Mouse (Mus musculus): ENCODE results near the gene Tmem171.

Gene Tmem171

GRCm38 (mm10) chr13:98647775-98648568, 46.7 kb downstream of the Tmem171 start:
- DNase-seq (ENCODE audit: low spot score in 2 of 2): no peak

GRCm38 (mm10) chr13:98638507-98639166, 56.0 kb downstream of the Tmem171 start:
- no peak for DNase-seq (ENCODE audit: low spot score in 2 of 2)

- no peak for DNase-seq (ENCODE audit: low spot score in 2 of 2)
These were observed 57.5 kb downstream of the Tmem171 start, which contains the start of gene Tmem174 for GRCm38 (mm10) chr13:98637145-98637544. TSS of gene Tmem174 (minus strand) at chr13:98637410.

GRCm38 (mm10) chr13:98636571-98636970, 58.1 kb downstream of the Tmem171 start:
- no peak for DNase-seq (ENCODE audit: low spot score in 2 of 2)

Measured in frontal cortex, postnatal 14 days (tissue).